Mouse (Mus musculus): ENCODE measurements at regions not wholly inside any gene's neighbourhood (a gene's known extent, or its start where the extent isn't known, plus 50 kb on each side); places are given as distances from the start of the nearest gene placed in this dataset.

DNA sequence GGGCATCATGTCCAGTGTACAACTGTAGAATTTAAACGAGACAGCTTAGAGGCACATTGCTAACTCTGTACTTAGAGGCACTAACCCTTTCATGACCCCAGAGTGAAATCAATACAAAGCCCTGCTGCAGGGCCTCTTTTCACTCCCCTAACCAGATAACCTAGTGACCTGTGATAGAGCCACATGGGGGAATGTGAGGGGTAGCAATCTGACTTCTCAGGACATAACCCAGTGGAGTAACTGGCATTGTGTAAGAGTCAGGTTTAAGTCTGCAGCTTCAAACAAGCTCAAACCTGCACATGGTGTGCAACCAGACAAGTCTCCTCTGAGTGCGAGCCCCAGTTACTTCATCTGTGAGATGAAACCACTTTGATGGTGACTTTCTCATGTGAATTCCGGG, 199.1 kb downstream of the Dcdc2c start:
- TF ChIP-seq CTCF (IDR thresholded peaks at IDR 0.05; ENCODE audit: control insufficient read depth, insufficient read depth, insufficient replicate concordance, low read depth, low read length), result no peak
- no peak for TF ChIP-seq POLR2A (IDR thresholded peaks at IDR 0.05; ENCODE audit: control insufficient read depth, low read depth, low read length)

Measured in testis, adult 2 months (tissue).